Mouse (Mus musculus) lung, embryonic 14.5 days (tissue): ENCODE results near the gene Jph2. TPM values are rescaled to one million over a fixed set of nuclear protein-coding genes. Genes with fewer than 3 reads are reported as not detected.

Source experiments
- ATAC-seq: fragments of 200-750 bp; cut with Nextera tagmentation; 2 replicates; pipeline ENCODE4 v1.8.0; 2017; ENCODE audit warnings: mild to moderate bottlenecking, moderate TSS enrichment, moderate library complexity; ENCODE audit not compliant: insufficient read depth
- DNase-seq: peaks from one replicate; pipeline ENCODE4 v3.0.0-alpha.2; 2015
- H3K27ac ChIP-seq: fragments of 300-500 bp; sonication (generic); 2 replicates; pipeline ENCODE4 v1.5.1; 2014; ENCODE audit warnings: low read depth, mild to moderate bottlenecking, moderate library complexity
- H3K27me3 ChIP-seq: fragments of 300-500 bp; sonication (generic); 2 replicates; pipeline ENCODE4 v1.6.1; 2014; ENCODE audit warnings: low read length, control low read depth; ENCODE audit not compliant: insufficient read depth
- H3K36me3 ChIP-seq: fragments of 300-500 bp; sonication (generic); 2 replicates; pipeline ENCODE4 v1.6.1; 2014; ENCODE audit warnings: control low read depth; ENCODE audit not compliant: insufficient read depth
- H3K4me1 ChIP-seq: fragments of 300-500 bp; sonication (generic); 2 replicates; pipeline ENCODE4 v1.6.1; 2014; ENCODE audit warnings: antibody characterized with exemption, control low read depth; ENCODE audit not compliant: insufficient read depth
- H3K4me2 ChIP-seq: fragments of 300-500 bp; sonication (generic); 2 replicates; pipeline ENCODE4 v1.6.1; 2014; ENCODE audit warnings: mild to moderate bottlenecking
- H3K4me3 ChIP-seq: fragments of 300-500 bp; sonication (generic); 2 replicates; pipeline ENCODE4 v1.5.1; 2014; ENCODE audit warnings: low read depth, low read length
- H3K9ac ChIP-seq: fragments of 300-500 bp; sonication (generic); 2 replicates; pipeline ENCODE4 v1.6.1; 2014
- H3K9me3 ChIP-seq: fragments of 300-500 bp; sonication (generic); 2 replicates; pipeline ENCODE4 v1.6.1; 2016; ENCODE audit warnings: low read depth, low read length, control low read depth
- CTCF ChIP-seq: IDR thresholded peaks from 2 replicates; pipeline ENCODE4 v1.5.1; 2016; ENCODE audit warnings: antibody characterized with exemption, low read depth
- whole genome bisulfite sequencing: fragments of 180-500 bp; shearing (Covaris S2); extraction: QIAGEN DNeasy Blood & Tissue Kit; methylation state at CpG from one replicate; pipeline ENCODE4 v1.1.7; 2014; 5-methylcytosine and 5-hydroxymethylcytosine counted together
- polyA plus RNA-seq: library from polyadenylated mRNA; unstranded; fragments of >200 nt; fragmentation: Nextera tagmentation; extraction: Ambion mirVana; gene quantifications from 2 replicates; pipeline ENCODE4 v1.2.1, GENCODE M21; 2014

Jph2 gene
- polyA plus RNA-seq, 1 experiment from 2014 or later: 2.7 TPM

DNA sequence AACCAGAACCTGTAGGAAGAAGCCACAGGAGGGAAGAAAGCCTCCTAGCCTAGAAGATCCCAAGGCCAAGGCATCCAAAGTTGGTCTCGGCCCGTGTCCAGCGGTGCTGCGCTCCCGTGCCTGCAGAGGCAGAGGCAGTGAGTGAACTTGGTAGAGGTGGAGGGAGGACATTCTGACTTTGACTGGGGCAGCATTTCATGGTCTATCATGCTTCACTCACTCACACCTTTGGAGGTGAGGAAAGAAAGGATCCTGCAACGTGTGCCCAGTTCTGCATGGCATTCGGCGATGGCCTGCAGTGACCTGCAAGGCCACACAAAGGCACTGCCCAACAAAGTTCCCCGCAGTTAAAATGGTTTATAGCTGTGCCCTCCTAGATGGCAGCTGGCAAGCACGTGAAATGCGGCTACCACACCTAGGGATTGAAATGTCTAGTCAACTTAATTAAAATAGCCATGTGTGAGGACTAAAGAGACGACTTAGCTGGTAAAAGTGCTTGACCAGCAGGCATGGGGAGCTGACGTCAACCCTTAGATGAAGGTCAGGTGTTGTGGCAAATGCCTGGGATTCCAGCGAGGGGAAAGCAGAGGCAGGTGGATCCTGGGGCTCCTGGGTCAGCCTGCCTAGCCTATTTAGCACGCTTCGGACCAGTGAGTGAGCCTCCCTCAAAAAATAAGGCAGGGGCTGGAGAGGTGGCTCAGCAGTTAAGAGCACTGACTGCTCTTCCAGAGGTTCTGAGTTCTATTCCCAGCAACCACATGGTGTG lies 36.8 kb downstream of the Jph2 start:
- H3K9ac ChIP-seq: no peak overlapping the region
- H3K4me3 ChIP-seq: no peak overlapping the region
- no peaks in the 10 kb centered on the region for H3K9me3 ChIP-seq
- no peaks in the 10 kb centered on the region for H3K27me3 ChIP-seq
- 75% methylated on average over 16 of the region's 16 CpGs for WGBS
- no peaks in the 10 kb centered on the region for H3K36me3 ChIP-seq
- ATAC-seq: no peak
- TF ChIP-seq CTCF: no peak
- no peak overlapping the region for H3K27ac ChIP-seq
- peaks cover 4% of the 10 kb centered on the region; the same call in 1 of the 2 replicates for H3K4me1 ChIP-seq
- DNase-seq: no peak
- H3K4me2 ChIP-seq: no peak overlapping the region

DNA sequence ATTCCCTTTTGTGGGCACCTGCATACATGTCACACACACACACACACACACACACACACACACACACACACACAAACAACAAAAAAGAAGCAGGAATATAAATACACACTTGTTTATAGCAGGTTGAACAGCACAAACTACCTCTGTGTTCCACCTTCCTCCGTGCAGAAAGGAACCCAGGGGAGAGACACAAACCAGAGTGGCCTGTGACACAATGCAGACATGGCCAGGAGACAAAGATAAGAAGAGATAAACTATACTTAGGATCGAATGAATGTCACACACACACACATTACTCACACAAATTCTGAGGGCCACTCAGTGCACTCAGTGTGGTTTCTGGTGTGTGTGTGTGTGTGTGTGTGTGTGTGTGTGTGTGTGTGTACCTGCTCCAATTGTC lies 38.5 kb downstream of the Jph2 start:
- no peaks in the 10 kb centered on the region for H3K27me3 ChIP-seq
- H3K4me3 ChIP-seq: no peak overlapping the region
- H3K4me2 ChIP-seq: no peak overlapping the region
- 26% methylated on average over 2 of the region's 2 CpGs for WGBS
- H3K4me1 ChIP-seq: peaks cover 3% of the 10 kb centered on the region; the same call in 1 of the 2 replicates
- no peak for TF ChIP-seq CTCF
- H3K9ac ChIP-seq: no peak overlapping the region
- H3K27ac ChIP-seq: 0 out of 2 replicates have a peak overlapping the region, but pooled peaks have one; percentile 21
- no peak for DNase-seq
- ATAC-seq: no peak
- H3K36me3 ChIP-seq: no peaks in the 10 kb centered on the region
- no peaks in the 10 kb centered on the region for H3K9me3 ChIP-seq

DNA sequence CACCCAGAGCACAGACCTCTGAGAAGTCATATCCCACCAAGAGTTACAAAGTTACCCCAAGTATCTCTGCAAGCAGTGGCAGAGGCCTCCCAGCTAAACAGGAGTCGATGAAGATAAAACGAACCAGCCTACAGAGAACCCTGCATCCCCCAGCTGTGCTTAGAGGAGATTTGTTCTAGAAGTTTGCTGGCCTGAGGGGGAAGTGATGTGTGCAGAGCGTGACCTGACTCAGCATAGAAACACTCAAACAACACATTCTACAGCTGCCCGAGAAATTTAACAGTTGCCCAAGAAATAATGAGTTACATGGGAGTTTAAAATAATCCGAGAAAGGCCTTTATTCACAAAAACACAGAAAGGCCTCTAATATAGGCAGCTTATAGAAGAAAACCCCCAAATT lies 39.1 kb downstream of the Jph2 start:
- H3K27ac ChIP-seq: peak overlapping the region; percentile 21; the same call in 1 of the 2 replicates
- WGBS: 45% methylated on average over 5 of the region's 5 CpGs
- no peak for TF ChIP-seq CTCF
- H3K36me3 ChIP-seq: no peaks in the 10 kb centered on the region
- no peak overlapping the region for H3K4me2 ChIP-seq
- no peaks in the 10 kb centered on the region for H3K9me3 ChIP-seq
- ATAC-seq (no peak), DNase-seq (no peak)
- H3K9ac ChIP-seq: no peak overlapping the region
- no peak overlapping the region for H3K4me3 ChIP-seq
- no peaks in the 10 kb centered on the region for H3K4me1 ChIP-seq
- no peaks in the 10 kb centered on the region for H3K27me3 ChIP-seq

DNA sequence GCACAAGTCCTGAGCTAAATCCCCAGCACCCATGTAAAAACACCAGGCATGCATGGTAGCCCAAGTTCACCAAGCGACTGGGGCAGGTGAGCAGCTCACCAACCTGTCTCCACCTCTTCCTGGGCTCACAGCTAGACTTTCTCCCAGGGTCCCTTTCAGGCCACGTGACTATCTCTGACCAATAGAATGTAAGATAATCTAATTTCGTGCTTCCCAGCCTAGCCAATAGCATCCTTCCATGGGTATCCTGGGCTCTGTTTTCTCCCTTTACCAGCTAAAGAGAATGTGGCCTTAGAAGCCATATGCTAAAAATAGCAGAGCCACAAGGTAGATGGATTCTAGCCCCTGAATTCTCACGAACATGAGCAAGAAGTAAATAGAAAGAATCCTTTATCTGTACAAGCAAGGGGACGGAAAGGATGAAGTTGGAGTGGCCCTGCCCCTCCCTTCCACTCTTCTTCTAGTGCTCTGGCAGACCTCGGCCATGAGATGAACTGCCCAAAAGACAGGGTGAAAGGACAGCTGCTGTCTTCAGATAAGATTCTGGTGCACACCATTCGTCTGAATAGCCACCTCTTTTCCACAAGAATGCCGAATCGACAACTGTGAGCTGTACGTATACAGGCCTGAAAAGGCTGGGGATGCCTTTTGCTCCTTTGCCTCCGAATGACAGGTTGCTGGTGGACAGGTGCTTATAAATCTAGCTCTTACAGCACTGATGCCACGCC lies 41.5 kb downstream of the Jph2 start:
- TF ChIP-seq CTCF: no peak
- Histone ChIP-seq H3K9ac (no peak overlapping the region), H3K4me2 (no peak overlapping the region), H3K36me3 (no peaks in the 10 kb centered on the region), H3K27me3 (no peaks in the 10 kb centered on the region), H3K4me3 (no peak overlapping the region), H3K9me3 (no peaks in the 10 kb centered on the region), H3K4me1 (no peaks in the 10 kb centered on the region), H3K27ac (no peak overlapping the region)
- DNase-seq: no peak
- ATAC-seq: no peak
- WGBS: 72% methylated on average over 12 of the region's 12 CpGs

DNA sequence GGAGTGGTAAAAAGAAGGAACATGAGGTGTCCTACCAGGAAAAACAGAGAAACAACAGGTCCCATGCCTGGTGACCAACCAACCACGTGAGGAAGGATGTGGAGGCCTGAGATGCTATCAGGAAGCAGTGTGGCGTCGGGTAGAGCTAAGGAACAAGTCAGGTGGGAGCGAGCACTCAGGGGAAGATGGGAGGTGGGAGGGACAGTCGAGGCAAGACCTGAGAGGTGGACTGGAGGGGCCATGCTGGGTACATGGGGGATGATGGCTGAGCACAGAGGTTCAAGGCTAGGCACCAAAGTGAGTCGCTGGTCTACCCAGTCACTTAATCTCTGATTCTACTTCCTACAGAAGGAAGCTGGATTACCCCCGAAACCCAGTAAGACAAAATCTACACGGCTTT lies 42.1 kb downstream of the Jph2 start:
- Histone ChIP-seq H3K9me3 (no peaks in the 10 kb centered on the region), H3K4me2 (no peak overlapping the region), H3K36me3 (no peaks in the 10 kb centered on the region), H3K4me1 (no peaks in the 10 kb centered on the region), H3K4me3 (no peak overlapping the region), H3K9ac (no peak overlapping the region), H3K27me3 (no peaks in the 10 kb centered on the region), H3K27ac (no peak overlapping the region)
- no peak for ATAC-seq
- WGBS: 74% methylated on average over 8 of the region's 8 CpGs
- DNase-seq: no peak
- no peak for TF ChIP-seq CTCF

DNA sequence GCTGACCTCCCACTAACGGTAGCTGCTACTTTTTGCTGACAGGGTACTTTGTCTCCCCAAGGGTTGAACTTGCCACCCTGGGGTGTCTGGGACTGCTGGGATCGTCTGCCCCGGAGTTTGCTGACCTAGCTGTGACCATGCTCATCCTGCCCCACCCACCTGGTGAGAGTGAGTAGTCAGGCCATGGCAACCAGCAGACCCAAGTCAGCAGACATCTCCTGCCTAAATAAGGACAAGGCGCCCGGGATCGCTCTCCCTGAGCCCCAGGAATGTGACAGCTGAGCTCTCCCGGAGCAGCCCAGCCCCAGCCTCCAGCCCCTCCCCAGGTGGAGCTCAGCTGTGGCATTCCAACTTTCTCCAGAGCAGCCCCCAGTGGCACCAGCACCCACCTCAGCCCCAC lies 44.1 kb downstream of the Jph2 start:
- 4% methylated on average over 7 of the region's 7 CpGs for WGBS
- Histone ChIP-seq H3K4me2 (no peak overlapping the region), H3K27me3 (no peaks in the 10 kb centered on the region), H3K27ac (peak overlapping the region; percentile 38; the same call in 1 of the 2 replicates), H3K9ac (no peak overlapping the region), H3K4me1 (no peaks in the 10 kb centered on the region), H3K36me3 (no peaks in the 10 kb centered on the region), H3K9me3 (no peaks in the 10 kb centered on the region), H3K4me3 (no peak overlapping the region)
- peak; percentile 44 for DNase-seq
- ATAC-seq: peak; percentile 78
- TF ChIP-seq CTCF: no peak

DNA sequence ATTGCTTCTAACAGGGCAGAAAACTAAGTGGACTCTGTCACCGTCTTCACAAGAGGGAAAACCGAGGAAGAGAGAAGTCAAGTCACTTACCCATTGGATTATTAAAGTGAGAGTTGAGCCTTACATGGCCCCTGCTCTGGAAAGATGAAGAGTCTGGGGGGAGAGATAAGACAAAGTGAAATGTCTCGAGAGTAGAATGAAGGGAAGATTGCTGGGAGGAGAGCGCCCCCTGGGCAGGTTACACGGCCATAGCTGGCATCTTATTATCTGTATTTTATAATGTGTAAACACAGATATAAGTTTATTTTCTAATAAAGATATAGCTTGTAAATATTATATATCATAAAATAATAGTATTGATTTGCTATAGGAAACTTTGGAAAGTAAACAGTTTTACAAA lies 47.4 kb downstream of the Jph2 start:
- Histone ChIP-seq H3K4me3 (no peak overlapping the region), H3K9me3 (no peaks in the 10 kb centered on the region), H3K27me3 (no peaks in the 10 kb centered on the region), H3K27ac (no peak overlapping the region), H3K9ac (no peak overlapping the region), H3K4me2 (no peak overlapping the region), H3K36me3 (no peaks in the 10 kb centered on the region), H3K4me1 (no peaks in the 10 kb centered on the region)
- peak; percentile 30; the same call in 1 of the 2 replicates for TF ChIP-seq CTCF
- ATAC-seq (no peak), DNase-seq (no peak)
- WGBS: 49% methylated on average over 5 of the region's 5 CpGs
